Mouse (Mus musculus): ENCODE results near the gene Slc9a3. TPM values are rescaled to one million over a fixed set of nuclear protein-coding genes. Genes with fewer than 3 reads are reported as not detected.
A peak's percentile ranks its signal among the peaks of the same experiment; 100 is the strongest.

Gene Slc9a3
- polyA plus RNA-seq, 1 experiment from 2014 or later = not detected

- H3K4me3 ChIP-seq (ENCODE audit: low read depth, low read length) = no peak overlapping the region
- TF ChIP-seq CTCF (IDR thresholded peaks at IDR 0.05) = no peak
- TF ChIP-seq EP300 (IDR thresholded peaks at IDR 0.05) = no peak
- H3K9me3 ChIP-seq (ENCODE audit: low read length) = no peaks in the 10 kb centered on the region
- H3K27ac ChIP-seq (ENCODE audit: low read length) = no peak overlapping the region
- WGBS = 78% methylated on average over 3 of the region's 3 CpGs
- DNase-seq (ENCODE audit: low spot score) = no peak
- no peak overlapping the region for H3K4me2 ChIP-seq (replicated peaks; ENCODE audit: low read depth, low read length)
- no peaks in the 10 kb centered on the region for H3K27me3 ChIP-seq (replicated peaks; ENCODE audit: insufficient read depth, low read length)
- H3K4me1 ChIP-seq (ENCODE audit: insufficient read depth, low read depth, low read length) = no peaks in the 10 kb centered on the region
- H3K36me3 ChIP-seq (ENCODE audit: insufficient read depth, low read length) = peaks cover 25% of the 10 kb centered on the region; the same call in 1 of the 2 replicates
- no peak for ATAC-seq
- H3K9ac ChIP-seq (replicated peaks; ENCODE audit: low read depth) = no peak overlapping the region
Observed at GRCm38 (mm10) chr13:74196451-74196850, 75.2 kb downstream of the Slc9a3 start.

- under 1% methylated on average over 39 of the region's 39 CpGs for WGBS
- H3K36me3 ChIP-seq (ENCODE audit: insufficient read depth, low read length) = peaks cover 3% of the 10 kb centered on the region; the same call in 1 of the 2 replicates
- peak within 1 kb of the TSS; percentile 50 for H3K9ac ChIP-seq (replicated peaks; ENCODE audit: low read depth)
- no peaks in the 10 kb centered on the region for H3K9me3 ChIP-seq (ENCODE audit: low read length)
- peak within 1 kb of the TSS; percentile 76 for H3K4me3 ChIP-seq (ENCODE audit: low read depth, low read length)
- peak within 1 kb of the TSS; percentile 63 for H3K4me2 ChIP-seq (replicated peaks; ENCODE audit: low read depth, low read length)
- peak within 1 kb of the TSS; percentile 82 for H3K27ac ChIP-seq (ENCODE audit: low read length)
- peak; percentile 96 for DNase-seq (ENCODE audit: low spot score)
- peaks cover 4% of the 10 kb centered on the region; the same call in 1 of the 2 replicates for H3K4me1 ChIP-seq (ENCODE audit: insufficient read depth, low read depth, low read length)
- TF ChIP-seq CTCF (IDR thresholded peaks at IDR 0.05) (0 out of 2 replicates have a peak, but pooled peaks have one; percentile 7), EP300 (IDR thresholded peaks at IDR 0.05) (no peak; the same call in 1 of the 2 replicates)
- H3K27me3 ChIP-seq (replicated peaks; ENCODE audit: insufficient read depth, low read length) = no peaks in the 10 kb centered on the region
- ATAC-seq = peak; percentile 99
Observed at GRCm38 (mm10) chr13:74208317-74208985, 87.2 kb downstream of the Slc9a3 start, which contains the start of gene Exoc3. Exoc3 (minus strand) TSS chr13:74208732.

- TF ChIP-seq EP300 (IDR thresholded peaks at IDR 0.05) (no peak), CTCF (IDR thresholded peaks at IDR 0.05) (no peak)
- H3K9me3 ChIP-seq (ENCODE audit: low read length) = no peaks in the 10 kb centered on the region
- H3K4me3 ChIP-seq (ENCODE audit: low read depth, low read length) = peak overlapping the region; percentile 76
- DNase-seq (ENCODE audit: low spot score) (no peak), ATAC-seq (peak; percentile 25; the same call in 1 of the 2 replicates)
- no peaks in the 10 kb centered on the region; the same call in 1 of the 2 replicates for H3K36me3 ChIP-seq (ENCODE audit: insufficient read depth, low read length)
- 19% methylated on average over 12 of the region's 12 CpGs for WGBS
- peak overlapping the region; percentile 63 for H3K4me2 ChIP-seq (replicated peaks; ENCODE audit: low read depth, low read length)
- H3K27ac ChIP-seq (ENCODE audit: low read length) = peak overlapping the region; percentile 82
- H3K27me3 ChIP-seq (replicated peaks; ENCODE audit: insufficient read depth, low read length) = no peaks in the 10 kb centered on the region
- H3K4me1 ChIP-seq (ENCODE audit: insufficient read depth, low read depth, low read length) = peaks cover 4% of the 10 kb centered on the region; the same call in 1 of the 2 replicates
- H3K9ac ChIP-seq (replicated peaks; ENCODE audit: low read depth) = peak overlapping the region; percentile 50
Observed at GRCm38 (mm10) chr13:74208986-74209345, 87.7 kb downstream of the Slc9a3 start.

- no peak for DNase-seq (ENCODE audit: low spot score)
- 77% methylated on average over 3 of the region's 3 CpGs for WGBS
Observed at GRCm38 (mm10) chr13:74218441-74218840, 97.2 kb downstream of the Slc9a3 start.

More at GRCm38 (mm10) chr13:74218441-74218840, 97.2 kb downstream of the Slc9a3 start:
- TF ChIP-seq CTCF (IDR thresholded peaks at IDR 0.05) = no peak
- no peak for TF ChIP-seq EP300 (IDR thresholded peaks at IDR 0.05)
- H3K27me3 ChIP-seq (replicated peaks; ENCODE audit: insufficient read depth, low read length) = no peaks in the 10 kb centered on the region
- no peak overlapping the region for H3K4me2 ChIP-seq (replicated peaks; ENCODE audit: low read depth, low read length)
- no peak overlapping the region for H3K4me3 ChIP-seq (ENCODE audit: low read depth, low read length)
- no peaks in the 10 kb centered on the region for H3K4me1 ChIP-seq (ENCODE audit: insufficient read depth, low read depth, low read length)
- no peak overlapping the region for H3K27ac ChIP-seq (ENCODE audit: low read length)
- H3K36me3 ChIP-seq (ENCODE audit: insufficient read depth, low read length) = no peaks in the 10 kb centered on the region
- H3K9ac ChIP-seq (replicated peaks; ENCODE audit: low read depth) = no peak overlapping the region
- no peak for ATAC-seq
- no peaks in the 10 kb centered on the region for H3K9me3 ChIP-seq (ENCODE audit: low read length)

Other genes starting within 250 kb of the Slc9a3 start
- 2.4 and 4.1 TPM in 2 replicates for gene Trip13, start 183.7 kb upstream of the Slc9a3 start, polyA plus RNA-seq (2015; fragmentation: Nextera tagmentation; extraction: Ambion mirVana)
- 33.8 and 35.2 TPM in 2 replicates for gene Brd9, start 183.6 kb upstream of the Slc9a3 start, polyA plus RNA-seq (2015; fragmentation: Nextera tagmentation; extraction: Ambion mirVana)
- gene Zdhhc11, start 157.6 kb upstream of the Slc9a3 start, polyA plus RNA-seq (2015; fragmentation: Nextera tagmentation; extraction: Ambion mirVana) = not detected in 2 replicates
- gene Tppp, start 112.0 kb upstream of the Slc9a3 start, polyA plus RNA-seq (2015; fragmentation: Nextera tagmentation; extraction: Ambion mirVana) = 3.9 and 5.1 TPM in 2 replicates
- 3.9 and 4.4 TPM in 2 replicates for gene Cep72, start 59.2 kb upstream of the Slc9a3 start, polyA plus RNA-seq (2015; fragmentation: Nextera tagmentation; extraction: Ambion mirVana)
- 44.2 and 46.9 TPM in 2 replicates for gene Exoc3, start 87.3 kb downstream of the Slc9a3 start, polyA plus RNA-seq (2015; fragmentation: Nextera tagmentation; extraction: Ambion mirVana)
- gene Ahrr, start 170.9 kb downstream of the Slc9a3 start, polyA plus RNA-seq (2015; fragmentation: Nextera tagmentation; extraction: Ambion mirVana) = 0.21 and 0.37 TPM in 2 replicates
- gene Pdcd6, start 196.1 kb downstream of the Slc9a3 start, polyA plus RNA-seq (2015; fragmentation: Nextera tagmentation; extraction: Ambion mirVana) = 140 and 151 TPM in 2 replicates
- gene Sdha, start 228.8 kb downstream of the Slc9a3 start, polyA plus RNA-seq (2015; fragmentation: Nextera tagmentation; extraction: Ambion mirVana) = 141 and 162 TPM in 2 replicates
- gene Ccdc127, start 228.9 kb downstream of the Slc9a3 start, polyA plus RNA-seq (2015; fragmentation: Nextera tagmentation; extraction: Ambion mirVana) = 26.0 and 29.1 TPM in 2 replicates
- gene Lrrc14b, start 242.5 kb downstream of the Slc9a3 start, polyA plus RNA-seq (2015; fragmentation: Nextera tagmentation; extraction: Ambion mirVana) = not detected in 2 replicates